7 mouse cellular contexts compared by ENCODE assay signal in the genomic region with DNA sequence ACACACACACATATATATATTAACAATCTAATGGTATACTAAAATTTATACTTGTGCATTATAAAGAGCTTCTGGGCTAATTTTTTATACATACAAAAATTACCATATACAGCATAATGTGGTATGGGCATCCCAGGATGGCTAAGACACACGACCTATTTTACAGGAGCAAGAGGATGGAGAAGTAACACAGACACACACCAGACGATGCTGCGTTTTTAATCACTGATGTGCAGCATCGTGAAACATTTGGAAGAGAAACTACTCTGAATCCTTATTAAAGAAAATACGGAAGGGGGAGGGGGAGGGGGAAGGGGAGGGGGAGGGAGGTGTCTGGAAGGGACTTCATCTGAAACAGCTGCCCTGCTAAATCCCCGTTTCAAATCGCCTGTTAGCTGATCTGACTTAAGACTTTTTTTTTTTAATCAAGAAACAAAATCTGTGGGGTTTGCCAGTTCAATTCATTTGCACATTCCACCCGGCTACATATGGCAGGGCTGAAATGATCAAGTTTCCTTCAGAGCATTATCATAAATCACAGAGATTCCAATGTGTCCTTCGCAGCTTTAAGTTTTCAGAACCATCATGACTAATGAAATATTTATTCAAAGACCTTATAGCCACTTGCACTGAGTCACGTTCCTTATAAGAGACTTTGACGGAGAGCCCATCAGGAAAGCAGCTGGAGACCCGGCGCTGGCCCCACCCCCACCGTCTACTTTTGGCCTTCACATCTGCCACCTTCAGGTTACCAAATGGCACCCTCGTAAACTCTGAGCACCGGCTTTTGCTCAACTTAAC.
DNase-seq lines count a peak whose midpoint lies in the region; ATAC-seq and TF ChIP-seq lines count a peak whose summit lies in the region.

No protein-coding gene starts in this region.

- H3K36me3 ChIP-seq in lung, embryonic 16.5 days (ENCODE audit: control insufficient read depth, insufficient read depth, low read length), result no peaks in the 10 kb centered on the region
- H3K36me3 ChIP-seq in embryonic facial prominence, embryonic 15.5 days, result no peaks in the 10 kb centered on the region
- H3K36me3 ChIP-seq in limb, embryonic 14.5 days (ENCODE audit: control insufficient read depth, insufficient read depth, low read length), result no peaks in the 10 kb centered on the region

- peaks cover 5% of the 10 kb centered on the region for H3K4me1 ChIP-seq in lung, embryonic 16.5 days (replicated peaks; ENCODE audit: control insufficient read depth, insufficient read depth, low read length)
- peaks cover 15% of the 10 kb centered on the region for H3K4me1 ChIP-seq in embryonic facial prominence, embryonic 15.5 days
- peaks cover 19% of the 10 kb centered on the region; the same call in 1 of the 2 replicates for H3K4me1 ChIP-seq in limb, embryonic 14.5 days (ENCODE audit: control insufficient read depth, insufficient read depth, low read length)

- H3K4me3 ChIP-seq in lung, embryonic 16.5 days (ENCODE audit: low read length), result 0 out of 2 replicates have a peak overlapping the region, but pooled peaks have one; percentile 5
- no peak overlapping the region for H3K4me3 ChIP-seq in embryonic facial prominence, embryonic 15.5 days (replicated peaks)
- no peak overlapping the region for H3K4me3 ChIP-seq in limb, embryonic 14.5 days (replicated peaks; ENCODE audit: low read length)

- ATAC-seq in lung, embryonic 16.5 days (ENCODE audit: low read depth), result peak; percentile 30
- 0 out of 2 replicates have a peak, but pooled peaks have one; percentile 68 for ATAC-seq in embryonic facial prominence, embryonic 15.5 days (ENCODE audit: insufficient number of reproducible peaks, low FRiP score, low TSS enrichment, low read depth)
- peak; percentile 88 for ATAC-seq in limb, embryonic 14.5 days (ENCODE audit: low FRiP score, low read depth)
- no peak for ATAC-seq in monocyte, adult 5-6 weeks (replicated peaks; ENCODE audit: insufficient number of reproducible peaks, low FRiP score, low TSS enrichment, poor library complexity, severe bottlenecking)

- no peak for TF ChIP-seq POLR2A in limb, embryonic 14.5 days (IDR thresholded peaks at IDR 0.05; ENCODE audit: borderline replicate concordance, extremely low read depth, insufficient read depth, insufficient read length)

- peak overlapping the region; percentile 37 for H3K4me2 ChIP-seq in lung, embryonic 16.5 days (ENCODE audit: low read depth, low read length)
- H3K4me2 ChIP-seq in embryonic facial prominence, embryonic 15.5 days (replicated peaks), result peak overlapping the region; percentile 24; the same call in 1 of the 2 replicates
- peak overlapping the region; percentile 37 for H3K4me2 ChIP-seq in limb, embryonic 14.5 days (replicated peaks; ENCODE audit: low read depth, low read length, severe bottlenecking)

- H3K9ac ChIP-seq in lung, embryonic 16.5 days (ENCODE audit: low read length), result no peak overlapping the region
- H3K9ac ChIP-seq in embryonic facial prominence, embryonic 15.5 days, result no peak overlapping the region
- H3K9ac ChIP-seq in limb, embryonic 14.5 days (ENCODE audit: low read depth, low read length, severe bottlenecking), result no peak overlapping the region

- H3K27me3 ChIP-seq in lung, embryonic 16.5 days (ENCODE audit: control insufficient read depth, insufficient read depth, low read depth, low read length), result no peaks in the 10 kb centered on the region
- no peaks in the 10 kb centered on the region for H3K27me3 ChIP-seq in embryonic facial prominence, embryonic 15.5 days
- H3K27me3 ChIP-seq in limb, embryonic 14.5 days (ENCODE audit: control insufficient read depth, insufficient read depth, low read length), result no peaks in the 10 kb centered on the region

- H3K9me3 ChIP-seq in lung, embryonic 16.5 days (ENCODE audit: control insufficient read depth, low read length), result no peaks in the 10 kb centered on the region
- no peaks in the 10 kb centered on the region for H3K9me3 ChIP-seq in embryonic facial prominence, embryonic 15.5 days (replicated peaks)
- no peaks in the 10 kb centered on the region for H3K9me3 ChIP-seq in limb, embryonic 14.5 days (ENCODE audit: control insufficient read depth, low read length)

- DNase-seq in lung, postnatal 14 days, result no peak
- DNase-seq in limb, embryonic 14.5 days (ENCODE audit: low spot score), result peak; percentile 82
- DNase-seq in thymus, postnatal 36 days, result no peak
- no peak for DNase-seq in cerebellum, postnatal 4 days (ENCODE audit: low spot score in 2 of 2)

- no peak overlapping the region for H3K27ac ChIP-seq in lung, embryonic 16.5 days (ENCODE audit: low read length)
- no peak overlapping the region; the same call in 1 of the 2 replicates for H3K27ac ChIP-seq in embryonic facial prominence, embryonic 15.5 days (replicated peaks)
- H3K27ac ChIP-seq in limb, embryonic 14.5 days (replicated peaks; ENCODE audit: low read depth, low read length), result no peak overlapping the region

- 10% methylated on average over 15 of the region's 16 CpGs for WGBS in lung, embryonic 16.5 days
- WGBS in embryonic facial prominence, embryonic 15.5 days, result 5% methylated on average over 16 of the region's 16 CpGs
- 4% methylated on average over 16 of the region's 16 CpGs for WGBS in limb, embryonic 14.5 days
